Mouse (Mus musculus): ENCODE data around the gene Pak3.

GRCm38 (mm10) chrX:143542756-143543155 lies 24.4 kb downstream of the Pak3 start:
- TF ChIP-seq FLI1 (IDR thresholded peaks at IDR 0.05; ENCODE audit: low read length) (no peak), GATA1 (IDR thresholded peaks at IDR 0.05; ENCODE audit: borderline replicate concordance, low read length) (no peak)
